Mouse (Mus musculus) embryonic facial prominence, embryonic 12.5 days (tissue): Measurements from ENCODE around the gene Rnf151. TPM values are rescaled to one million over a fixed set of nuclear protein-coding genes. Genes with fewer than 3 reads are reported as not detected.

Experiments used
- ATAC-seq: fragments of 200-750 bp; cut with Nextera tagmentation; 2 replicates; pipeline ENCODE4 v1.8.0; 2017; ENCODE audit not compliant: insufficient number of reproducible peaks, insufficient read depth, low FRiP score, low TSS enrichment
- H3K27ac ChIP-seq: fragments of 300-500 bp; sonication (generic); 2 replicates; pipeline ENCODE4 v1.5.1; 2016; ENCODE audit warnings: mild to moderate bottlenecking
- H3K27me3 ChIP-seq: fragments of 300-500 bp; sonication (generic); 2 replicates; pipeline ENCODE4 v1.6.1; 2016; ENCODE audit warnings: mild to moderate bottlenecking, moderate library complexity
- H3K36me3 ChIP-seq: fragments of 300-500 bp; sonication (generic); 2 replicates; pipeline ENCODE4 v1.6.1; 2016; ENCODE audit warnings: mild to moderate bottlenecking
- H3K4me1 ChIP-seq: fragments of 300-500 bp; sonication (generic); 2 replicates; pipeline ENCODE4 v1.6.1; 2016
- H3K4me2 ChIP-seq: fragments of 300-500 bp; sonication (generic); replicated peaks from 2 replicates; pipeline ENCODE4 v1.6.1; 2016; ENCODE audit warnings: mild to moderate bottlenecking, moderate library complexity
- H3K4me3 ChIP-seq: fragments of 300-500 bp; sonication (generic); 2 replicates; pipeline ENCODE4 v1.5.1; 2016; ENCODE audit warnings: mild to moderate bottlenecking
- H3K9ac ChIP-seq: fragments of 300-500 bp; sonication (generic); 2 replicates; pipeline ENCODE4 v1.6.1; 2016; ENCODE audit warnings: mild to moderate bottlenecking, moderate library complexity
- H3K9me3 ChIP-seq: fragments of 300-500 bp; sonication (generic); 2 replicates; pipeline ENCODE4 v1.6.1; 2016; ENCODE audit warnings: mild to moderate bottlenecking, moderate library complexity
- WGBS: fragments of 180-500 bp; shearing (Covaris S2); methylation state at CpG from one replicate; pipeline ENCODE4 v1.1.7; 2016; 5-methylcytosine and 5-hydroxymethylcytosine counted together
- polyA plus RNA-seq: library from polyadenylated mRNA; unstranded; fragments of >200 nt; fragmentation: Nextera tagmentation; extraction: Ambion mirVana; gene quantifications from 2 replicates; pipeline ENCODE4 v1.2.1, GENCODE M21; 2016

The Rnf151 gene
- polyA plus RNA-seq, 1 experiment from 2014 or later, result 0.22 TPM

DNA sequence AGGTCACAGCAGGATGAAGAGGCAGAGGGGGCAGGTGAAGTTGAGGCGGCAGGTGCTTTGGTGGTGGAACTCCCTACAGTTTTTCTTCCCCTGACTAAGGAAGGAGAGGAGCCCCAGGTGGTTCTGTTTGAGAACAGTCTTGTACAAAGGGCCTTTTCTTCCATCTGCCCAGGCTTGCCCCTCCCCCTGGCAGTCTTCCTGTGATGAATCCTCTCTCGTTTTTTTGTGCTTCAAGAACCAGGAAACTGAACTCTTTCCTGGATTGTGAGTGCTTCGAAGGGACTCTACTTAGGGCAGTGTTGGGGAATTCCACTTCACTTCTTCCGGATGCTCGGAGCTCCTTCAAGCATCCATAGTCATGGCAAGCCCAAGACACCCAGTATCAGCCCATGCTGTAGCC lies 19.9 kb downstream of the Rnf151 start:
- Histone ChIP-seq H3K27ac (no peak overlapping the region), H3K4me2 (0 out of 2 replicates have a peak overlapping the region, but pooled peaks have one; percentile 4)

GRCm38 (mm10) chr17:24696011-24696697 lies 21.7 kb downstream of the Rnf151 start, which contains the start of the genes Gfer and Noxo1:
Gene Gfer, minus strand, starts transcription at chr17:24696156.
Gene Noxo1, plus strand, starts transcription at chr17:24696234.
- Histone ChIP-seq H3K4me3 (peak within 1 kb of the TSS; percentile 87), H3K27me3 (peaks cover 1% of the 10 kb centered on the region; the same call in 1 of the 2 replicates), H3K9me3 (no peaks in the 10 kb centered on the region), H3K4me2 (peak within 1 kb of the TSS; percentile 66), H3K4me1 (peaks cover 21% of the 10 kb centered on the region), H3K27ac (peak within 1 kb of the TSS; percentile 91), H3K36me3 (peaks cover 34% of the 10 kb centered on the region), H3K9ac (peak within 1 kb of the TSS; percentile 81)
- whole genome bisulfite sequencing, result under 1% methylated on average over 66 of the region's 76 CpGs
- ATAC-seq, result peak; percentile 85

More for the DNA sequence above, 19.9 kb downstream of the Rnf151 start:
- peaks cover 21% of the 10 kb centered on the region for H3K4me1 ChIP-seq
- H3K9ac ChIP-seq, result no peak overlapping the region
- H3K9me3 ChIP-seq, result no peaks in the 10 kb centered on the region
- no peak overlapping the region for H3K4me3 ChIP-seq
- peaks cover 40% of the 10 kb centered on the region for H3K36me3 ChIP-seq
- ATAC-seq, result no peak
- 11% methylated on average over 5 of the region's 5 CpGs for WGBS
- no peaks in the 10 kb centered on the region for H3K27me3 ChIP-seq

GRCm38 (mm10) chr17:24695326-24696010 lies 22.4 kb downstream of the Rnf151 start:
- ATAC-seq, result peak; percentile 8; the same call in 1 of the 2 replicates
- no peaks in the 10 kb centered on the region for H3K9me3 ChIP-seq
- peaks cover 21% of the 10 kb centered on the region for H3K4me1 ChIP-seq
- peak overlapping the region; percentile 66 for H3K4me2 ChIP-seq
- peak overlapping the region; percentile 91 for H3K27ac ChIP-seq
- peak overlapping the region; percentile 87 for H3K4me3 ChIP-seq
- peak overlapping the region; percentile 81 for H3K9ac ChIP-seq
- H3K36me3 ChIP-seq, result peaks cover 27% of the 10 kb centered on the region
- peaks cover 8% of the 10 kb centered on the region for H3K27me3 ChIP-seq
- WGBS, result 5% methylated on average over 51 of the region's 51 CpGs

DNA sequence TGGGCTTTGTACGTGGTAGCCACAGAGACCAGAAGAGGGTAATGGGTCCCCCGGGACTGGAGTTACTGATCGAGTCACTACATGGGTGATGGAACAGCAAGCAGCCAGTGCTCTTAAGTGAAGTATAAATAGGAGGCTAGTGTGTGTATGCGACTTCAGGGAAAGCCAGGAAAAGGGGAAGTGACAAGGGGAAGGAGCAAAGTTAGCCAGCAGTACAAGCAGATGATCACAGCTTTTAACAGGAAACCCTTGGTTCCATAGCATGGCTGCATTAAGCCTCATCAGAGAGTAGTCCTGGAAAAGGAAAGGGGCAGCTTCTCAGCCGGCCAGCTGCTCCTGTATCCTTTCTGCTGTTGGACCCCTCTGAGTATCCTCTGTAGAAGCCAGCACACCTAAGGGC lies 25.5 kb downstream of the Rnf151 start:
- Histone ChIP-seq H3K9ac (no peak overlapping the region), H3K27me3 (peaks cover 39% of the 10 kb centered on the region), H3K9me3 (no peaks in the 10 kb centered on the region), H3K36me3 (peaks cover 15% of the 10 kb centered on the region), H3K4me1 (peaks cover 19% of the 10 kb centered on the region), H3K4me2 (no peak overlapping the region), H3K27ac (no peak overlapping the region), H3K4me3 (peak overlapping the region; percentile 1; the same call in 1 of the 2 replicates)
- 90% methylated on average over 5 of the region's 5 CpGs for WGBS
- no peak for ATAC-seq

GRCm38 (mm10) chr17:24689251-24690081 lies 28.4 kb downstream of the Rnf151 start, which contains the start of gene Syngr3:
Gene Syngr3, minus strand, starts transcription at chr17:24689955.
- H3K9me3 ChIP-seq, result no peaks in the 10 kb centered on the region
- no peak for ATAC-seq
- H3K27ac ChIP-seq, result no peak within 1 kb of the TSS
- peaks cover 15% of the 10 kb centered on the region for H3K36me3 ChIP-seq
- H3K9ac ChIP-seq, result peak within 1 kb of the TSS; percentile 60
- peaks cover 10% of the 10 kb centered on the region; the same call in 1 of the 2 replicates for H3K4me1 ChIP-seq
- H3K27me3 ChIP-seq, result peaks cover 49% of the 10 kb centered on the region
- peak within 1 kb of the TSS; percentile 96 for H3K4me2 ChIP-seq
- H3K4me3 ChIP-seq, result peak within 1 kb of the TSS; percentile 61
- WGBS, result under 1% methylated on average over 44 of the region's 55 CpGs

GRCm38 (mm10) chr17:24687599-24687998 lies 30.3 kb downstream of the Rnf151 start:
- Histone ChIP-seq H3K4me3 (peak overlapping the region; percentile 32), H3K27ac (no peak overlapping the region), H3K9ac (no peak overlapping the region), H3K36me3 (peaks cover 7% of the 10 kb centered on the region), H3K4me1 (peaks cover 10% of the 10 kb centered on the region; the same call in 1 of the 2 replicates), H3K4me2 (peak overlapping the region; percentile 47), H3K27me3 (peaks cover 49% of the 10 kb centered on the region), H3K9me3 (no peaks in the 10 kb centered on the region)
- no peak for ATAC-seq
- WGBS, result 18% methylated on average over 23 of the region's 23 CpGs

- 2% methylated on average over 25 of the region's 25 CpGs for WGBS
- peaks cover 49% of the 10 kb centered on the region for H3K27me3 ChIP-seq
- H3K36me3 ChIP-seq, result peaks cover 7% of the 10 kb centered on the region; the same call in 1 of the 2 replicates
- no peaks in the 10 kb centered on the region for H3K9me3 ChIP-seq
- H3K4me2 ChIP-seq, result peak overlapping the region; percentile 47
- H3K27ac ChIP-seq, result no peak overlapping the region
- H3K9ac ChIP-seq, result no peak overlapping the region
- H3K4me1 ChIP-seq, result peaks cover 10% of the 10 kb centered on the region; the same call in 1 of the 2 replicates
- peak overlapping the region; percentile 32 for H3K4me3 ChIP-seq
- ATAC-seq, result no peak
These were observed 30.7 kb downstream of the Rnf151 start for GRCm38 (mm10) chr17:24687146-24687595.

DNA sequence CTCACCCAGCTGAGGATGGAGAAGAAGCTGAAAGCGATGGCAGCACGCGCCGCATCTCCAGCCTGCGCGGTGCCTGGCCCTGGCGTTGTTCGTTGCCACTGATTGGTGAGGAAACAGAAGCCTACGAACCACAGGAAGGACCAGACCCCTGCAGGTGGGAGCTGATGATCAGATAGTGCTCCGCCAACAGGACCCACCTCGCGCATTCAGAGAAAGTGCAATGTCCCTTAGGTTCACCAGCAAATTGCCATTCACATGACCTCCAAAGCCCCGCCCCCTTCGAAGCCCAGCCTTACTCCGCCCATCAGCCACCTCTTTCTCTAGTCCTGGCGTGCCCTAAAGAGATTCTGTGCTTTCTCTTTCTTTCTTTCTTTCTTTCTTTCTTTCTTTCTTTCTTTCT lies 31.3 kb downstream of the Rnf151 start:
- H3K4me3 ChIP-seq, result no peak overlapping the region
- no peak for ATAC-seq
- H3K27ac ChIP-seq, result no peak overlapping the region
- H3K36me3 ChIP-seq, result peaks cover 11% of the 10 kb centered on the region
- H3K9me3 ChIP-seq, result no peaks in the 10 kb centered on the region
- H3K27me3 ChIP-seq, result peaks cover 49% of the 10 kb centered on the region
- H3K4me2 ChIP-seq, result peak overlapping the region; percentile 11; the same call in 1 of the 2 replicates
- H3K4me1 ChIP-seq, result peaks cover 10% of the 10 kb centered on the region; the same call in 1 of the 2 replicates
- H3K9ac ChIP-seq, result no peak overlapping the region
- WGBS, result 26% methylated on average over 16 of the region's 16 CpGs

- Histone ChIP-seq H3K9ac (no peak overlapping the region), H3K4me2 (no peak overlapping the region), H3K4me3 (no peak overlapping the region), H3K9me3 (no peaks in the 10 kb centered on the region), H3K36me3 (peaks cover 63% of the 10 kb centered on the region), H3K27ac (no peak overlapping the region), H3K27me3 (no peaks in the 10 kb centered on the region), H3K4me1 (0 out of 2 replicates have a peak, but pooled peaks cover 4% of the 10 kb centered on the region)
- no peak for ATAC-seq
- 91% methylated on average over 24 of the region's 24 CpGs for WGBS
These were observed 40.3 kb downstream of the Rnf151 start for GRCm38 (mm10) chr17:24677500-24678080.

DNA sequence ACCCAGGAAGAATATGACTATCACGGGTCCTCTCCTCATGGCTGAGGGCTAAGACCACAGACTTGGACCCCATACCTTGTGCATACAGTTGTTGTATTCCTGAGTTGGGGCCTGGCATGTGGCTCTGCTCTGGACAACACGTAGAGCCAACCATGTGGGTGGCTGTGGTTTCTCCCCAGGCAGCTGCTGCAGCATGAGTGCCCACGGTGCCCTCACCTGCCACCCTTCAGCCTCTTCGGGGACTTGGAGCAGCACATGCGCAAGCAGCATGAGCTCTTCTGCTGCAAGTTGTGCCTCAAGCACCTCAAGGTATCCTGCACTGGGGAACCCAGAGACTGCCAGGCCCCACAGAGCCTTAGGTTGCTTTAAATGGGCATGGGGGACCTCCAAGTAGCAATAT lies 41.0 kb downstream of the Rnf151 start:
- Histone ChIP-seq H3K27me3 (no peaks in the 10 kb centered on the region), H3K4me2 (no peak overlapping the region), H3K4me3 (no peak overlapping the region), H3K9me3 (no peaks in the 10 kb centered on the region), H3K36me3 (peaks cover 56% of the 10 kb centered on the region), H3K9ac (no peak overlapping the region), H3K4me1 (peaks cover 12% of the 10 kb centered on the region), H3K27ac (no peak overlapping the region)
- no peak for ATAC-seq
- 92% methylated on average over 5 of the region's 5 CpGs for WGBS

DNA sequence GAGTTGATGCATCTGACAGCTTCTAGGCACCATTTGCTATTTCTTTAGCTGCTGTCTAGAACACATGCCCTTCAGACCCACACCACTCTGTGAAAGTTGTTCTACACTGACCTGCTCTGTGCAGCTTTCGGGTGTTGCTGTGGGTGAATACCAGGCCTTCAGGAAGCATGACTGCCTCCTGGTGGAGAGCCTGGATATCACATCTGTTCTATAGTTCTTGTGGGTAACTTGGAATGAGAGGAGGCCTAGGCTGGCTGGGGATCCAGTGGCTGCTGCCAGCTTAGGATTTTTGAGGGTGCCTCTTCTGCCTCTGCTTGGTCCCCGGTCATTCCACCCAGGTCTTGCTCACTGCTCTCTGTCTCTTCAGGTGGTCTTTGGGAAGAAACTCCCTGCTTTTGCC lies 41.7 kb downstream of the Rnf151 start:
- H3K4me1 ChIP-seq, result peaks cover 18% of the 10 kb centered on the region
- no peak overlapping the region for H3K4me3 ChIP-seq
- no peak for ATAC-seq
- no peak overlapping the region for H3K4me2 ChIP-seq
- H3K36me3 ChIP-seq, result peaks cover 50% of the 10 kb centered on the region
- no peak overlapping the region for H3K27ac ChIP-seq
- H3K27me3 ChIP-seq, result no peaks in the 10 kb centered on the region
- H3K9ac ChIP-seq, result no peak overlapping the region
- H3K9me3 ChIP-seq, result no peaks in the 10 kb centered on the region
- WGBS, result 56% methylated on average over 2 of the region's 2 CpGs
